Mouse (Mus musculus) embryonic fibroblast, embryonic 13.5 days (primary cell): ENCODE data around the gene Gss.

Experiments used
- CTCF ChIP-seq: IDR thresholded peaks from 2 replicates; pipeline ENCODE4 v1.5.1; 2011; ENCODE audit warnings: mild to moderate bottlenecking, control low read depth, low read length, moderate library complexity, borderline replicate concordance; ENCODE audit not compliant: insufficient read depth
- POLR2A ChIP-seq: IDR thresholded peaks from 2 replicates; pipeline ENCODE4 v1.6.1; 2011; ENCODE audit warnings: low read depth, mild to moderate bottlenecking, control low read depth, low read length, moderate library complexity

DNA sequence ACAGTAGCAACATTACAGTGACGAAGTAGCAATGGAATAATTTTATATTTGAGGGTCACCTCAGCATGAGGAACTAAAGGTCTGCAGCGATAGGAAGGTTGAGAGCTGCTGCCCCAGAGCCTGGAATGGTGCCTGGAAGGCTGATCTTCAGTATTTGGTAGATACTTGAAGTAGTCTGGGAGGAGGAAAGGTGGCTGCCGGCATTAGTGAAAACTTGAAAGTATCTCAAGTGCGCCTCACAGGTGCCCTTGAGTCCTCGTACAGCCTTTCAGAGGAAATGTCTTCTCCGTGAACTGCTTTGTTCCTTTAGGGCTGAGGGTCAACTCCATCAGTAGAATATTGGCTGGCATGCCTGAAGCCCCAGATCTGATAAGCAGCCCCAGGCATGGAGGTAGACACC lies 2.9 kb upstream of the Gss start:
- TF ChIP-seq CTCF (no peak), POLR2A (no peak)
